In genomic region chr6:7494299-7494698, GRCm38 (mm10) we compare ENCODE assay signal across 25 mouse cellular contexts.
DNase-seq lines count a peak whose midpoint lies in the region; ATAC-seq and TF ChIP-seq lines count a peak whose summit lies in the region.
"Had no signal": no experiment of that assay in that cellular context is flagged by ENCODE, and none has a peak within 500 bp of the region (broad histone marks: within the 10 kb centered on the region; RNA-seq: fewer than 3 reads in every experiment).

No protein-coding gene starts in this region.

- intact Hi-C loops in gastrocnemius, adult 2 months (cut with DNase I) = no loop called here
- intact Hi-C loops in left cerebral cortex, adult 2 months (cut with DNase I) = no loop called here

- WGBS in heart, embryonic 11.5 days (ENCODE audit: insufficient replicate concordance) = 60% methylated on average over 2 of the region's 2 CpGs

- no peak overlapping the region for H3K4me2 ChIP-seq in heart, embryonic 11.5 days
- H3K4me2 ChIP-seq: embryonic facial prominence, embryonic 12.5 days; embryonic facial prominence, embryonic 15.5 days; hindbrain, embryonic 12.5 days; hindbrain, embryonic 15.5 days had no signal

- ATAC-seq in heart, embryonic 11.5 days (replicated peaks; ENCODE audit: insufficient number of reproducible peaks, low FRiP score, low TSS enrichment) = no peak
- ATAC-seq: activated CD4-positive, CD25-positive, alpha-beta regulatory T cell, adult 4 months; forebrain, embryonic 14.5 days; forebrain, postnatal 0 days; intestine, postnatal 0 days had no signal

- no peaks in the 10 kb centered on the region for H3K36me3 ChIP-seq in heart, embryonic 11.5 days (ENCODE audit: control insufficient read depth, insufficient read depth, low read length)
- H3K36me3 ChIP-seq: embryonic facial prominence, embryonic 12.5 days; embryonic facial prominence, embryonic 15.5 days; G1E; heart, embryonic 10.5 days; hindbrain, embryonic 12.5 days; hindbrain, embryonic 15.5 days had no signal

- no peaks in the 10 kb centered on the region for H3K4me1 ChIP-seq in heart, embryonic 11.5 days (ENCODE audit: control insufficient read depth, insufficient read depth, low read length)
- H3K4me1 ChIP-seq: heart, embryonic 10.5 days; hindbrain, embryonic 12.5 days; hindbrain, embryonic 15.5 days had no signal

- H3K4me3 ChIP-seq in heart, embryonic 11.5 days (ENCODE audit: low read depth, low read length) = no peak overlapping the region
- H3K4me3 ChIP-seq in gastrocnemius, adult 2 months = no peak overlapping the region
- no peak overlapping the region for H3K4me3 ChIP-seq in left cerebral cortex, adult 2 months
- H3K4me3 ChIP-seq: embryonic facial prominence, embryonic 12.5 days; embryonic facial prominence, embryonic 15.5 days; heart, adult 2 months; heart, embryonic 10.5 days; hindbrain, embryonic 12.5 days; hindbrain, embryonic 15.5 days had no signal

- no peaks in the 10 kb centered on the region for H3K9me3 ChIP-seq in heart, embryonic 11.5 days (replicated peaks; ENCODE audit: control insufficient read depth, low read length)
- H3K9me3 ChIP-seq: embryonic facial prominence, embryonic 12.5 days; embryonic facial prominence, embryonic 15.5 days; G1E; heart, embryonic 10.5 days; hindbrain, embryonic 12.5 days; hindbrain, embryonic 15.5 days had no signal

- no peak overlapping the region for H3K27ac ChIP-seq in heart, embryonic 11.5 days (ENCODE audit: low read depth, low read length)
- no peak overlapping the region for H3K27ac ChIP-seq in gastrocnemius, adult 2 months
- H3K27ac ChIP-seq in left cerebral cortex, adult 2 months = no peak overlapping the region
- H3K27ac ChIP-seq: embryonic facial prominence, embryonic 12.5 days; embryonic facial prominence, embryonic 15.5 days; heart, adult 2 months; heart, embryonic 10.5 days; hindbrain, embryonic 12.5 days; hindbrain, embryonic 15.5 days had no signal

- H3K27me3 ChIP-seq in heart, embryonic 11.5 days (ENCODE audit: control insufficient read depth, insufficient read depth, low read length) = no peaks in the 10 kb centered on the region
- H3K27me3 ChIP-seq: CH12.LX; embryonic facial prominence, embryonic 12.5 days; embryonic facial prominence, embryonic 15.5 days; hindbrain, embryonic 12.5 days; hindbrain, embryonic 15.5 days had no signal

- no peak overlapping the region for H3K9ac ChIP-seq in heart, embryonic 11.5 days (ENCODE audit: low read depth, low read length)
- H3K9ac ChIP-seq: embryonic facial prominence, embryonic 12.5 days; embryonic facial prominence, embryonic 15.5 days; forebrain, postnatal 0 days; hindbrain, embryonic 12.5 days; hindbrain, embryonic 15.5 days had no signal

- no peak for TF ChIP-seq CTCF in gastrocnemius, adult 2 months (IDR thresholded peaks at IDR 0.05)
- TF ChIP-seq CTCF in left cerebral cortex, adult 2 months (IDR thresholded peaks at IDR 0.05) = no peak

- DNase-seq in adrenal gland, adult 2 months = peak; percentile 16
- no peak for DNase-seq in adrenal gland, postnatal 14 days
- DNase-seq in 416B (ENCODE audit: low read depth) (peak; percentile 15), NIH3T3 (ENCODE audit: low read depth) (peak; percentile 76)
- no peak for DNase-seq in gastrocnemius, adult 2 months
- DNase-seq in left cerebral cortex, adult 2 months (ENCODE audit: extremely low spot score in 1 of 2, low spot score in 2 of 2) = no peak
- DNase-seq: cerebellum, adult 11 months; cerebellum, adult 2 months; cerebellum, adult 9-11 months; cerebellum, postnatal 25 days; forebrain, postnatal 0 days; gastrocnemius, postnatal 10 days; gastrocnemius, postnatal 36 days; heart, adult 2 months had no signal

Comparison
In these comparisons a context has a peak if more than half of its experiments do, and no peak if none do; other contexts are left out.
1. DNase-seq: peak in adrenal gland, adult 2 months (single experiment), 416B (single experiment) and NIH3T3 (single experiment); none in adrenal gland, postnatal 14 days (single experiment), gastrocnemius, adult 2 months (single experiment) and left cerebral cortex, adult 2 months (0 of 2).